Mouse (Mus musculus) embryo, embryonic 10.5 days (tissue): ENCODE results near the gene Col5a1.
A peak's percentile ranks its signal among the peaks of the same experiment; 100 is the strongest.

ENCODE experiments used
- DNase-seq: peaks from one replicate; pipeline ENCODE4 v3.0.0-alpha.2; 2015; ENCODE audit warnings: low spot score

Gene Col5a1

GRCm38 (mm10) chr2:27919309-27919850 lies 33.2 kb downstream of the Col5a1 start:
- no peak for DNase-seq

GRCm38 (mm10) chr2:27922053-27922452 lies 35.8 kb downstream of the Col5a1 start:
- DNase-seq = no peak

GRCm38 (mm10) chr2:27923718-27924117 lies 37.5 kb downstream of the Col5a1 start:
- no peak for DNase-seq

GRCm38 (mm10) chr2:27924463-27924862 lies 38.2 kb downstream of the Col5a1 start:
- no peak for DNase-seq

- DNase-seq = peak; percentile 74
Observed at GRCm38 (mm10) chr2:27926478-27927165, 40.4 kb downstream of the Col5a1 start.

- DNase-seq = no peak
Observed at GRCm38 (mm10) chr2:27930471-27931015, 44.3 kb downstream of the Col5a1 start.

- DNase-seq = no peak
Observed at GRCm38 (mm10) chr2:27931130-27931529, 44.9 kb downstream of the Col5a1 start.

GRCm38 (mm10) chr2:27931971-27932370 lies 45.7 kb downstream of the Col5a1 start:
- peak; percentile 59 for DNase-seq

GRCm38 (mm10) chr2:27934269-27934668 lies 48.0 kb downstream of the Col5a1 start:
- no peak for DNase-seq

GRCm38 (mm10) chr2:27934831-27935230 lies 48.6 kb downstream of the Col5a1 start:
- DNase-seq = no peak

- DNase-seq = no peak
Observed at GRCm38 (mm10) chr2:27935441-27935840, 49.2 kb downstream of the Col5a1 start.

GRCm38 (mm10) chr2:27936607-27937191 lies 50.5 kb downstream of the Col5a1 start:
- no peak for DNase-seq

- no peak for DNase-seq
Observed at GRCm38 (mm10) chr2:27939433-27939832, 53.2 kb downstream of the Col5a1 start.

GRCm38 (mm10) chr2:27940144-27940543 lies 53.9 kb downstream of the Col5a1 start:
- DNase-seq = no peak

GRCm38 (mm10) chr2:27947252-27947651 lies 61.0 kb downstream of the Col5a1 start:
- no peak for DNase-seq

GRCm38 (mm10) chr2:27947917-27948316 lies 61.7 kb downstream of the Col5a1 start:
- DNase-seq = no peak

- DNase-seq = no peak
Observed at GRCm38 (mm10) chr2:27953866-27954265, 67.6 kb downstream of the Col5a1 start.

GRCm38 (mm10) chr2:27954924-27955323 lies 68.7 kb downstream of the Col5a1 start:
- peak; percentile 31 for DNase-seq

GRCm38 (mm10) chr2:27956751-27957150 lies 70.5 kb downstream of the Col5a1 start:
- DNase-seq = no peak

- DNase-seq = no peak
Observed at GRCm38 (mm10) chr2:27957184-27957583, 71.0 kb downstream of the Col5a1 start.

- no peak for DNase-seq
Observed at GRCm38 (mm10) chr2:27959275-27959674, 73.0 kb downstream of the Col5a1 start.

- no peak for DNase-seq
Observed at GRCm38 (mm10) chr2:27961190-27961589, 75.0 kb downstream of the Col5a1 start.

- no peak for DNase-seq
Observed at GRCm38 (mm10) chr2:27962406-27962805, 76.2 kb downstream of the Col5a1 start.
